Mouse (Mus musculus): ENCODE measurements at regions not wholly inside any gene's neighbourhood (a gene's known extent, or its start where the extent isn't known, plus 50 kb on each side); places are given as distances from the start of the nearest gene placed in this dataset.

DNA sequence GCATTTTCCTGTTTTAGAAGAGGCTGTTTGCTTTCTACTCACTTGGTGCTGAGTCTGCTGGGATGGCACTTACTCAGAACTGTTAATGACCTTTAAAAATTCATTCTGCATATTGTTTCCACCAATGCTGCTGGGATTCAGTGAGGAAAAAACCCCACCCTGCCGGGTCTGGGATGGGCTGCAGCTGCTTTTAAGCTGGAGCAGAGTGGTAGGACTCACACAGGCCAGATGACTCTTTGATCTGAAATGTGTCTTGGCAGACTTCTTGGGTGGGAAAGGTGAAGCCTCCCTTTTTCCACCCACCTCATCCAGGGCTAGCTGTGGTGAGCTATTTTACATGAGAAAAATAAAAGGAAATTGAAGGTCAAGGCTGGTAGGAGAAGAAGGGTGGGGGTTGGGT is 56.4 kb upstream of the Ddhd1 start:
- DNase-seq = no peak

DNA sequence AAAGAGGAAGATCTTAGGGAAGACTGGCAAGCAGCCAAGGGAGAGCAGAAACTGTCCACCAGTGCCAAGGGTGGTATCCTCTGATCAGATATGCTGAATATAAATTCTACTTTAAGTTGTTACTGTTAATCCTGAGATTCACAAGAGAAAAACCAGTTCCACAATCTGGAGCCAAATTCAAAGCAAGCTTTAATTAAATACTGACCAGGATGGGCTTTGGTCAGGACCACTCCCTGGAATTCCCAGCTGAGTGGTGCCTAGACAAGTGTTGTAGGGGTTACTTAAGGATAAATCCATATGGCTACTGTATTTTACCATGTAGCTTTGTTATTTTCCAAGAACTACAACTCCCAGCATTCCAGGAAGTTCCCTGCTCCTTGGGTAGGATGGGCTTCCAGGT is 56.8 kb upstream of the Ddhd1 start:
- DNase-seq = no peak

DNA sequence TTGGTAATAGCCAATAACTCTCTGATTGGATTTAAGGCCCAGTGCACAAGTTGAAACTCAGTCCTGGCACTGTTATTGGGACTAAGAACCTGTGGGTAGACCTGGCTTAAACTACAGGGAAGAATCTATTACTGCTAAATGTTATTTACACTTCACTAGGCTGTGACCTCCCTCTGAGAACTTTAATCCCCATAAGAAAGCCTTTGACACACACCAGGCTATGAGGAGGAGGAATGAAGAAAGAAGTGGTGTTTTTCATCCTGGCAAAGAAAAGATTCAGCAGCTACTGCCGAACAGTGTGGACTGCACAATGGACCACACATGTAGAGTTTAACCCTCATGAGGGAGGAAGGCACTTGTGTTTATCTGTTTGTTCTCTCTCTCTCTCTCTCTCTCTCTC is 58.2 kb upstream of the Ddhd1 start:
- no peak for DNase-seq

DNA sequence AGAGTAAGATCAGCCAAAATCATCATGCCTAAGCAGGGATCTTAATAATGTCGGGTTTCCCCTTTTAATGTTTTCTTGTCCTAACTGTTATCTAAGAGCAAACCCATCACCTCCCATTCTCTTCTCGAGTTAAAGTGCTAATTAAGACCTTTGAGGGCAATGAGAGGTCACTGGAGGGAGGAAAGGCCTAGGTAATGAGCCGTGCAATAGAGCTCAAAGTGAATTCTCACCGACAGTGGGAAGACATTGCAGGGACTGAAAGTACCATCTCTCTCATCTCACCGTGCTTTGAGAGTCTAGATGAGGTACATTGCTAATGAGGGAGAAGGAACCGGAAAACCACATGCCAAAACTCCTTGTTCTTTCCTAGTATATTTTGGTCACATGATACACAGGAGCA is 64.9 kb upstream of the Ddhd1 start:
- DNase-seq = no peak

DNA sequence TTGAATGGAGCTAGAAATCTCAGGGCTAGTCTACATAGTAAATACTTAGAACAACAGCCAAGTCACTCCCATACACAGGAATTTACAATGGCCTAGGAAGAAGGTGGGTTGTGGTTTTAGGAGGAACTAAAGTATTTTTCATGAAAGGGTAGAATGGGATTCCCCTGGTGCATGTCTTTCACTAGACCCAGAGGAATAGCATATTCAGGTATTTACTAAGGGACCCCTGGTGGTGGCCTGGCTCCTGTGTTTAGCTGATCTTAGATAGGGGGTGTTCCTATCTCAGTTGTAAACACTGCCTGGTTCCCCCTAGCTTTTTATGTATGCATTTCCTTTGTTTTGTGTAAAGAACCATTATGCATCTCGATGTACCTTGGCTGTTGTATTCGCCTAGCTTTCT is 66.4 kb upstream of the Ddhd1 start:
- DNase-seq = no peak

DNA sequence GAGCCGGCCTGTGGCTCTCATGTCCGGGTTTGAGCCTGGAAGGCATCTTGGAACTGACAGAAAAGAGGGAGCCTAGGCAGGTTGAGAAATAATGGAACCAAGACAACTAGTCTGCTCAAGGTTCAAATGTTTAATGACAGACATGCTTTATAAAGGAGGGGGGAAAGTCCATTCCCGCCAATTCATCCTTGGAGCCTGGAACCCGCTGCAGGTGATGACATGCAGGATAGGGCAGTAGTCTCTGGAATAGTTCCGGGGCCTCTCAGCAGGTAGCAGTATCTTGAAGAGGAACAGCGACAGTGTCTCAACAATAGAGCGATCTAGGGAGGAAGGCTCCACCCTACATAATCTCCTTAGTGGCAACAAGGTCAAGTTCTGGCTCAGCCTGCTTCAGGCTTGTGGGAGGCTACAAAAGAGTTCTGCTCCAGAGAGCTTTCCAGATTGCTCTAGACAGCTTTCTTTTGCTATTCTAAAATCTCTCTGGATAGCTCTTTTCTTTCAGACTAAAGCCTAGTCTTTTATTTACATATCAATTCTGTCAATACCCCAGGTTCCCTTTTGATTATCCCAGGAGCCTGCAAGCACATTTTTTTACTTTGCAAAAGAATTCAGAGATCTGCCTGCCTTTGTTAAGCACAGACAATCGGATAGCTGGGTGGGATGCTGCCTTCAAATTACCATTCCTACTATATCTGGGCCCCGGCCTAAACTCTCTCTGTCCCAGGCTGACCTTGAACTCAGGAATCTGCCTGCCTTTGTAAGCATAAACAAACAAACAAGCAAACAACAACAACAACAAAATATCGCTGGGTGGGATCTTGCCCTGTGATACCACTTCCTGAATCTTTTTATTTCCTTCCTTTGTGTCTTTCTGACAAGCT is 76.8 kb upstream of the Ddhd1 start:
- DNase-seq = no peak

DNA sequence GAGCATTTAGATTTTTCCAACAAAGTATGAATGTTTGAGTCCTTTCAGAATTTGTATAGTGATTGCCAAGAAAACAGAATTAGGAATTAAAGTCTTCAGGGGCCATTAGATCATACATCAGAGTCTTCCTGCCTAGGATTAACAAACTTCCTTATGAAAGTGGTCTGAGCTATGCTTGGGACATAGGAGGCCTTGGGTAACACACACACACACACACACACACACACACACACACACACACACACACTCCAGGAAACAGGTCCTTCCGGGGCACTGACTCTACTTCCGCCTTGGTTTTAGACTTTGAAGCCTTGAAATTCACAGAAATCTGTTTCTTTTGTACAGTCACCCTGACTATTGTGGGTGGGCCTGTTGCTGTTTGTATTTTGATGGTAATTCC is 80.0 kb upstream of the Ddhd1 start:
- no peak for DNase-seq

DNA sequence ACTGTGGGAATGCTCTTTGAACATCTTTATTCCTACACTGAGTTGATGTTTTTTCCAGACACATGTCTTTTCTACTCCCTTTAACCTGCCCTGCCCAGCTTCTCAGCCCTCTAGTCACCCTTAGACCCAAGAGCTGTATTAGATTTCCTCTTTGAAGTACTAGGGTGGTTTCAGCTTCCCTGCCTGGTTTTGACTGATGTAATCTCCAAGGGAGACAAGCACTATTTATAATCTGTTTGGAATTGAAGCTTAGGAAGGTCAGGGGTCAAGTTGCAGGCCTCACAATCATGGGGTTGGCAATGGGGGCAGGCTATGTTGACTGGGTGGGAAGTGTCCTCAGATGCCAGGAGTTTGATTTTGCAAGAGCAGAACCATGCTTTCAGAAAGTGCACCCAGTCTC is 81.7 kb upstream of the Ddhd1 start:
- peak; percentile 49 to 52 for DNase-seq

DNA sequence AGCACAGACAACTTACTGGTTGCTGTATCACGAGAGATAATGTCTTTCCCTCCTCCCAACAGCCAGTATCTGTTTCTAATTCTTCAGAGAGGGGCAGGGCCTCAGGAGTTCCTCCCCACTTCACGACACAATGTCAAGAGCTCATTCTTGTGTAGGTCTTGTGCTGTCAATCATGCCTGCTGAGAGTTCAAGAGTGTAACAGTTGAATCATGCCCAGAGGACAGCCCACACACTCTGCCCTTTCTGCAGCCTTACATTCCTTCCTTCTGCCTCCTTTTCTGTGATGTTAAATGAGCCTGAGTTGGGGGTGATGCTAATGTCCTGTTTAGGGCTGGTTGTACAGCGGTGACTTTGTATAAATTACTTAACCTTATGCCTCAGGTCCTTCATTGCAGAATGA is 82.7 kb upstream of the Ddhd1 start:
- no peak for DNase-seq

DNA sequence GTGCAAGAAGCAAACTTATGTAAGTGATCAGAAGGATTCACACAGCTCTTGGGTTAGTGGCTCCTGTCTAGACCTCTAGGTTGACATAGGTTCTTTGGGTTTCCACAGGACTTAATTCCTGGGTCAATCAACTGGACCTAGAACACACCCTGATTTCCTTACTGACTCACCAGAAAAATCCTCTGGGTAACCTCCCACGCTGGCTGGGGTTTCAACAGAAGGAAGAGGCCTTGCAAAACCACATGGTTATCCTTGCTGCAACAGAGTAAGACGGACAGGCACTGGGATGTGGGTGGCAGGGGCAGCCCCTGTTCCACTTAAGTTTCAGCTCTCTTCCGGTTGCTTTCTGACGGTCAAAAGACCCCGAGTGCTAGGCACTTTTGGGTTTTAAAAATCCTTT is 88.2 kb upstream of the Ddhd1 start:
- DNase-seq = peak in 1 of 2 experiments; percentile 50

DNA sequence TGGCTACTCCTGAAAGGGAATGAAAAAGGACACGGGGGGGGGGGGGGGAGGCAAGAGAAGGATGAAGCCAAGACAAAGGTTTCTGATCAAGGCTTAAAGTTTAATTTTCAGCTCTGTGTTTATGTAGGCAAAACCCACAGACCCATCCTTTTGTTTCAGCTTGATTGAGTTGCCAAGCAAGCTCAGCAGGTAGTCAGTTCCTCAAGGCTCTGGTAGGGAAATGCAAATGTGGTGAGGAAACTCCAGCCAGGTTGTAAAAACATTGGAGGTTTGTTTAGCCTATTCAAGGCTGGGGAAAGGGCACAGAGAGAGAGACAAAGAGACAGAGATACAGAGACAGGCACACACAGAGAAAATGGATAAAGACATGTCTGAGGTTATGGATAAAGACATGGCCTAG is 99.4 kb upstream of the Ddhd1 start:
- DNase-seq = no peak

DNA sequence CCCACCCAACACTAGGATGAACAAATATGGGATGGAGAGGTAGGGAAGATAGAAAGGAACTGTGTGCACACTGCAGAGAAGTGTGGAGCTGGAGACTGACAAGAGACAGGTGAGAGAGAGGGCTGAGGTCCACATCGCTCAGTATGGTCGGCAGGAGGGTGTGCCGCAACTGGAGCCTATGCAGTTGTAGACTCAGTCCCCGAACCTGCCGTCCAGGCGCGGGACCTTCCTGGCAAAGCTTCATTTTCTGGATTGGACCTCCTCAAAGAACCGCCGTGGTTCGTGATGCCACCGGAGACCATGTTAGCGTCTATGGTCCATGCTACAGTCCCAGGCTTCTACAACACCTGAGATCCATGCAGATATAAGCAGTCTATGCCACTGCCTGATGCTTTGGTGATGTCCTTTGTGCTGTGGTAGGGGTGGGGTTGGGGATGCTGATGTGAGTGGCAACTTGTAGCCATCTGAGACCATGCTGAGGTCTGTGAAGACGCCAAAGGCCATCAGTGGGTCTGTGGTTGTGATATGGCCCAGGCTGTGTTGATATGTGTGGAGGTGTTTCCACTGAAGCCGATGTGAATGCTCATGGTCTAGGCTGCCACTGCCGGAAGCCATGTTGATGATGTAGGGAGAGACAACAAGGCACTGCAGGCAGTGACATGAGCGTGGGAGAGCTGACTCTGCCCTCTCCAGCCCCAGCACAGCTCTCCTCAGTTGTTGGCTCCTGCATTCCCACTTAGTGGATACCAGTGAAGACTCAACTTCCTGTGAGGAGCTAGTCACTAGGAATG is 103.1 kb upstream of the Ddhd1 start:
- DNase-seq = no peak

DNA sequence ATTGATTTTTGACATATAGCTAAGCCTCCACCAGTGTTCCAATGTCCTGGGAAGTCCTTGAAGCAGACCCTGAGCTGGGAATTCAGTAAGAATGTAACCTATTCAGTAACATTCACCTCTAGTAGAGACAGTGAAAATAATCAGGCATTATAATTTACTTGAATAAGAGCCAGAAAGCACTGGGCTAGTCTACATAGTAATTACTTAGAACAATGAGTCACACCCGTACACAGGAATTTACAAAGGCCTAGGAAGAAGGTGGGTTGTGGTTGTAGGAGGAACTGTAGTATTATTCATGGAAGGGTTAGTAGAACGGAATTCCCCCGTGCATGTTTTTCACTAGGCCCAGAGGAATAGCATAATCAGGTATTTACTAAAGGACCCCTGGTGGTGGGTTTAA is 106.3 kb upstream of the Ddhd1 start:
- no peak for DNase-seq

DNA sequence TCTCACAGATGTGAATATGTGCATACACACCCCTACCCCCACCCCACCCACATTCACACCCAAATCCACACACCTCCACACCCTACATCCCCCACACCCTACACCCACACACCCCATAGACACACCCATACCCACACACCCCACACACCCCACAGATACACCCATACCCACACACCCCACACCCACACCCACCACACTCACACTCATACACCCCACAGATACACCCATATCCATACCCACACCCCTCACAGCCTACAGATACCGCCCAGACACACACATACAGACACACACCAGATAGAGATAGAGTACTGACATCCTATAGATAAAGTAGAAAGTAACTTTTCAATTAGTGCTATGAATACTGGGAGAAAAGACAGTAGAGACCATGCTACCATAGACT is 108.6 kb upstream of the Ddhd1 start:
- no peak for DNase-seq

DNA sequence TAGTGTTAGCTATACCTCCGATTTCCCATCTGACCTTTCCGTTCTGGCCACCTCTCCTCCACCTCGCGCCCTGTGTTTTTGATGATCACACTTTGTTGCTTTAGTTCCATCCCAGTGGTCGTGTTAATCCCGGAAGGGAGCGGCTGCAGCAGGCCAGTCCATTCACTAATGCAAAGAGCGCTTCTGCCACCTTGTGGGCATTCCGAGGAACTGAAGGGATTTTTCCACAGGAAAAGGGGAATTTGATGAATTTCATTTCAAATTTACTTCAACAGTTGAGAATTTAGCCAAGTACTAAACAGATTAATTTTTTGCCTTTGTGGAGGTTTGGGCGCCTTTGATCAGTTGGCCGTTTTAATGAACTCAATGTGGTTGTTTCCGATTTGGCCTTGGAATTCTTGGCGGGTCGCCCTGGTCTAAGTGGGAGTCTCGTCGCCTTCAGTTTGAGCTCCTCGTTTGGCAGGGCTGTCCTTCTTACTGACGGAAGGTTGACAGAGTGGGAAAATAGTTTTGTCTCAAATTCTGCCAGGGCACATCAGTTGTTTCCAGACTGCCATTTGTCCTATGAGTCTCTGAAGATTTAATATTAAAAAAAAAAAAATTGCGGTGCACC is 114.8 kb upstream of the Ddhd1 start:
- peak; percentile 65 to 69 for DNase-seq

DNA sequence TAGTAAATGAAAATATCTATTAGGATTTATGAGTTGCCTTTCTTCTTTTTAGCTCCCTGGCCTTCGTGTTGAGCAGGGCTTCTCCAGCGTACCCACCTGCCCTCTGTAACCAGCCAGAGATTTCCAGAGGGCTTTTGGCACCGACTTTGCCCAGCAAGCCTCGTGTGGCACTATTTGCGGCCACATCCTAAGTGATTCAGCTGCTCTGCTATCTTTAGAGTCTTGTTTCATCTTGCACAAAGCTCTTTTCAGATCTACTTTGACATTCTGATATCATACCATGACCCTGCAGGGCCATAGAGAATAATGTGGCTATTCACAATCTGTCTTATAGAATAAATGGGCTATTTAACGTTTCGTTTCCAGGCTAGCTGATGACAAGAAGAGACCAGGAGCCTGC is 115.4 kb upstream of the Ddhd1 start:
- DNase-seq = no peak

DNA sequence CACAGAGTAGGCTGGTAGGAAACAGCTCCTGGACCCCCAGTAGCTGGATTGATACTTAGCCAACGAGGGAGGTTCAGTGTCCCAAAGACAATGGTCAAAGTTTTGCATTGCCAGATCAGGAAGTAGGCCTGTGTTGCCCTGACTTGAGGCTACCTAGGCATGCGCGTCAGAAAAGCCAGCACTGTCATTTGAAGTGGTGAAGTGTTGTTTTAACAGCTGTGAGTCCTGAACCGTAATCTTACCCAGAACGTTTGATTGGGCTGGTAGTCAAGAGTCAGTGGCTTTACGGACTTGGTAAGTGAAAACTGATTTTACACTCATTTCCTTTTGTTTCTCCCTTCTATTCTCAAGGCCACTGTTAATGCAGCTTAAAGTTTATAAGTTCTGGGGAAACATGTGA is 123.9 kb upstream of the Ddhd1 start:
- DNase-seq = no peak

DNA sequence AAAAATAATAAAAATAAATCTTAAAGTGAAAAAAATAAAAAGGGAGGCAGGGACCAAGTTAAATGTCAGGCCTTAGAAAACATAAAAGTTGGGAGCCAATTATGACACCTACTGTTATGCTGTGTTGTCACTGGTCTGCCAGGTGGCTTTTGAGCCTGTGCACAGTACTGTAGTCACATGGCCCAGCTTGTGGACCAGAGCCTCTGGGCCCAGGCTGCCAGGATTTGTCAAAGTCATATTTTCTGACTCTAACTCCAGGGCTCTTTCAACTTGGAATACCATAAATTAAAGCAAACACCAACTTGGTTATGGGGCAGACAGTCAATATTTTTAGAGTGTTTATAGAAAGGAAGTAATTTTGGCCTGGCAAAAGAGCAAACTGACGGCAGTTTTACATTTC is 137.0 kb upstream of the Ddhd1 start:
- no peak for DNase-seq

DNA sequence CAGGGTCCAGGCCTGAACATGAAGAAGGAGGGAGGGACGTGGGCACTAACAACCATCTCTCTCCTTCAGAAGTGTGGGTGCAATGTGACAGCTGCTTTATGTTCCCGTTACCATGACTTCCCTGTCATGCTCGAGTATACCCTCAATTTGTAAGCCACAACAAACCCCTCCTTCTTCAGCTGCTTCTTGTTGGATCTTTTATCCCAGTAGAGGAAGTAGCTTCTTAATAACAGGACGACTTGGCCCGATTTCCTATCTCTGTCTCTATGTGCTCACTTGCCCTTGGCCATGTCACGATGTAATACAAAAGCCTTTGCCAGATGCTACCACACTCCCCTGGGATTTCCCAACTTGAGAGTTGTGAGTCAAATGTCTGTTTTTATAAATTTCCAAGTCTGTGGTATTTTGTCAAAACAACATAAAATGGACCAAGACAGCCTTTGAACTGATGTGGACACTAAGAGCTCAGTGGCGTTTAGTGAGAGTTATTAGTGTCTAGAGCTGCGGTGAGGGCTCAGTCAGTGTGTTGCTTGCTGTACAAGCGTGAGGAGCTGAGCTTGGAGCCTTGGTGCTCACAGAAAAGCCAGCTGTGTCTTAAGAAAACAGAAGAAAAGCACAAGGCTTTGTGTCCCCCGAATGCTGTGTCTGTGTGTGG is 138.8 kb upstream of the Ddhd1 start:
- DNase-seq = peak; percentile 15 to 34

DNA sequence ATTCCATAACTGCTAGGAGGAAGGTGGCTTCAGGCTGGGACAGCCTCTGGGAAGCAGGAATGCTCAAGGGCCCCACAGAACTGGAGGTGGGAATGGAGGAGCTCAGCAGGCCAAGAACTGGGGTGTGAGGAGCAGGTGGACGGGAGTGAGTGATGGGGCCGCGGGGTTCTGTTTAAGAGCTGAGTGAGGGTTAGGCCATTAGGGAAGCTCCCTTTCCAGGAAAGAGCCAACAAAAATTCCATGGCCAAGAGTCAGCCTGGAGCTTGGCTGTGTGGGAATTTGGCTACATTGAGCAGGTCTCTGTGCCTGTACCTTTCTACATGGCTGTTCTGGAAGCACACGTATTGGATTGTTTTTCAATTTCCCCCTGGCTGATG is 139.4 kb upstream of the Ddhd1 start:
- no peak for DNase-seq

DNA sequence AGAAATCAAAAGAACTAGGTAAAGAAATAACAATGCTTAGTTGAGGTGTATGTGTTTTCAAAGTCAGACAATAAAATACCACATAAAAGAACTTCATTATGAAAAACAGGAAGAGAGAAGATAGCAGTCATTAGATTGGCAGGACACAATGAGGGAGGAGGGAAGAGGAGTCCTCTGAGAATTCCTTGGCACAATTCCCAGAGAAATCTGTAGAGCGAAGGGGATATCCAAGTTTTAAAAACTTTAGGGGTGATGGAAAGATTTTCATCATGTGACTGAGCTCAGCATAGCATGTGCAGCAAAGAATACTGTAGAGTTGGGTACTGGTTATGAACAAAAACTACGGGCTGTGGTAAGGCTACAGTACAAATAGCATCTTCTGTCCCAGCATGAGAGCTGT is 141.3 kb upstream of the Ddhd1 start:
- no peak for DNase-seq

DNA sequence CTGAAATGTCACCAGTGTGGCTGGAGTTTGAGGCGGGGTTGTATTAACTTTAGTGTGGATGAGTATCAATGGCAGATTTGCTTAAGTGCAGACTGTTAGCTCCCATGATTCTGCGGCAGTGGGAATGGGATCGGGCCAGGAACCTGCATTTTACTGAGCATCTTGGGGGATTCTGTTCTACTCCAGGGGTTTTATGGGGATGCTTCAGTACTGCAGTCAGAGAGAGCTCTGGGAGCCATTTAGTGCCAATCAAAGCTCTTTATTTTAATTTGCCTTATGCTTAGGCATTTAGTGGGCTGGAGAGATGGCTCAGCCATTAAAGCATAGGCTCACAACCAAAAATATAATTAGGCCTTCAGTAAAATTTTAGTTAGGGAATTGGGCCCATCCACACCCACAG is 148.0 kb upstream of the Ddhd1 start:
- no peak for DNase-seq

DNA sequence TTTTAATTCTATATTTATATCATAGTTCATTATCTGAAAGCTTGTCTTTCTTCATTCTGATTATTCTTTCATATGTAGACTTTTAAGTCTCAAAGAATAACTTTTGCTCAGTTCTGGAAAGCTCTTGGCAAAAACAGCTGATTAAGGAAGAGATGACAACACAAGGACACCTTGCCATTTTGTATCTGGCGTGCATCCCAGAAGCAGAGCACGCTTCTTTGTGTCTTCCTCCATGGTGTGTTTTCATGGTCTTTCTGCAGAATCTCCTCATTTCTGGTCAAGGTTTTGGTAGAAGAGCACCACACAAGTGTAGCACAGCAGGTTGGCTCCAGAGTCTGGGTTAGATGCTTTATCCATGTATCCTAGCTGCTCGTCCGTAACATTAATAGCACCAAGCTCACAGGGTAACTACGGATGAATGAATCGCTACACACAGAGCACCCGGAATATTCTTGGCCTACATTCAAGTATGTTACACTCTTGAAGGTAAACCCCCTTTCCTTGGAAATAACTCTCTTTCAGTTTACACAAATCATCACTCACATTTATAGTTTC is 148.9 kb upstream of the Ddhd1 start:
- no peak for DNase-seq
